Mouse (Mus musculus): ENCODE measurements around the gene Srrt.

Gene Srrt

DNA sequence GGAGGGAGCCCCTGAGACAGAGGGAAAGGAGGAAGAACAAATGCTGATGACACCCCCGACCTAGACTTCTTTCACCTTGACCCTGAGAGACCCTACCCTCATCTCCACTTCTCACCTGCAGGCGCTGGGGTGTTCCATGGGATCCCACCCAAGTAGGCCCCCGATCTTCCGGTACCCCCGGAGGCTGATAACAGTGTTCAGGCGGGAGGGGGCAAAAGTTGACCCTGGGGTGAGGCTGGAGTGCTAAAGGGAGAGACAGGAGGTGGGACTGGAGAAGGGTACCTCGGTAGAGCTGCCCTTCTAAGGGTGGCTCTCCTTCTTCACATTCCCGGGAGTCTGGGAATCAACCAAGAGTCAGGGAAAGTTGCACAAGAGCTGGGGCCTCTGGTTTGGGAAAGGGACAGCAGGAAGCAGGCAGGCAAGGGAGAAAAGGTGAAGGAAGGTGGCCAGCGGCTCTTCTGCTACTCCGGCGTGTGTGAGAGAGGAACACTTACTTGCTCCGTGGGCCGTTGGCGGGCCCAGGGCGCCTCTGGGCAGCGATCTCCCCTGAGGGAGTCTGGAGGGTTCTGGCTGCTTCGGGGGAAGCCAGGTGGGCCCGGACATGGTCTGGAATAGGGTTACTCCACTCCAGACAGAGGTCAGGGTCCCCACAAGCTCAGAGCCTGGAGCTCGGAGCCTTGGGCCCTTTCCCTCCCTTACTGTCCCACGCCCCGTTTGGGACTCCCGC, 6.2 kb upstream of the Srrt start:
- Histone ChIP-seq H3K4me1 (replicated peaks; ENCODE audit: low read depth, low read length) (peaks cover 55% of the 10 kb centered on the region), H3K9me3 (ENCODE audit: low read length) (no peaks in the 10 kb centered on the region), H3K27me3 (ENCODE audit: insufficient read depth, low read length) (peaks cover 23% of the 10 kb centered on the region), H3K4me3 (replicated peaks; ENCODE audit: low read length) (peak overlapping the region; percentile 82), H3K36me3 (ENCODE audit: insufficient read depth, low read length) (peaks cover 59% of the 10 kb centered on the region)
- no peak for TF ChIP-seq POU5F1 (IDR thresholded peaks at IDR 0.05; ENCODE audit: borderline replicate concordance, low read length)
- TF ChIP-seq CTCF (conservative IDR thresholded peaks at IDR 0.05; ENCODE audit: low read length) = no peak
- TF ChIP-seq NANOG (IDR thresholded peaks at IDR 0.05; ENCODE audit: borderline replicate concordance, low read length) = no peak

DNA sequence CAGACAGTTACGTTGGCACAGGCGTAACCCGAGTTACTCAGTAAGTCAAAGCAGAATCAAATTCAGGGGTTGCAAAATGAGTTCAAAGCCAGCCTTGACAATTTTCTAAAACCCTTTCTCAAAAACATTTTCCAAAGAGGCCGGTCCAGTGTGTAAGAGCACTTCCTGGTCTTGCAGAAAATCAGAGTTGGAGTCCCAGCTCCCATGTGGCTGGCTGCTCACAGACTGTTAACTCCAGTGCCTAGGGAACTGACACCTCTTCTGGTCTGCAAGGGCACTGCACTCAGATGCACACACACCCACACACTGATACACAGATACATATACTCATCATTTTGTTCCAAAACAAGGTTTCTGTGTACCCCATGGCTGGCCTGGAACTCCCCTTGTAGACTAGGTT, 882 bp upstream of the Srrt start:
- Histone ChIP-seq H3K27me3 (ENCODE audit: insufficient read depth, low read length) (no peaks in the 10 kb centered on the region), H3K4me3 (replicated peaks; ENCODE audit: low read length) (peak overlapping the region; percentile 97), H3K36me3 (ENCODE audit: insufficient read depth, low read length) (peaks cover 75% of the 10 kb centered on the region), H3K4me1 (replicated peaks; ENCODE audit: low read depth, low read length) (peaks cover 59% of the 10 kb centered on the region), H3K9me3 (ENCODE audit: low read length) (no peaks in the 10 kb centered on the region)
- TF ChIP-seq POU5F1 (IDR thresholded peaks at IDR 0.05; ENCODE audit: borderline replicate concordance, low read length) = no peak
- peak; percentile 18; the same call in 1 of the 2 replicates for TF ChIP-seq CTCF (conservative IDR thresholded peaks at IDR 0.05; ENCODE audit: low read length)

DNA sequence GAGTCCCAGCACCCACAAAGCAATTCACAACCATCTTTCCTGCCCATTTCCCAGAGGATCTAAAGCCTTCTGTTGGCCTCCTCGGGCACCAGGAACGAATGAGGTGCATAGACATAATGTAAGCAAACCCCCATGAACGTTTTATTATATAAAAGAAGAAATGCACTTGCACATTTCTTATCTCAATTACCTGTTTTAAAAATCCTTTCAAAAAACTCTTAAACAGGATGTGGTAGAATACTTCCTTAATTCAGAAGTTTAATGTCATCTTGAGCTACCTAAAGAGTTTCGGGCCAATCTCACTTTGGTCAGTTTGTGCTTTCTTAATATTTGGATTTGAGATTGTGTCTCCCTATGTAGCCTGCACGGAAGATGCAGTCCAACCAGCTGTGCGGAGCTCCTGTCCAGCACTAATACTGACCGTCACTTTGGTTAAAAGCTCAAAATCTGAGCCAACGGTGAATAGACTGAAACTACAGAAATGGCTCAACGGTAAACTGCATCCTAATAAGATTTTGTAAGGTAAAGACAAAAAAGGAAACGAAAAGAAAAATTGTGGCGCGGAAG, 952 bp downstream of the Srrt start:
- Histone ChIP-seq H3K36me3 (ENCODE audit: insufficient read depth, low read length) (peaks cover 79% of the 10 kb centered on the region), H3K9me3 (ENCODE audit: low read length) (no peaks in the 10 kb centered on the region), H3K4me3 (replicated peaks; ENCODE audit: low read length) (peak overlapping the region; percentile 97), H3K27me3 (ENCODE audit: insufficient read depth, low read length) (no peaks in the 10 kb centered on the region), H3K4me1 (replicated peaks; ENCODE audit: low read depth, low read length) (peaks cover 60% of the 10 kb centered on the region)
- no peak for TF ChIP-seq POU5F1 (IDR thresholded peaks at IDR 0.05; ENCODE audit: borderline replicate concordance, low read length)
- no peak for TF ChIP-seq NANOG (IDR thresholded peaks at IDR 0.05; ENCODE audit: borderline replicate concordance, low read length)
- TF ChIP-seq CTCF (conservative IDR thresholded peaks at IDR 0.05; ENCODE audit: low read length) = no peak

DNA sequence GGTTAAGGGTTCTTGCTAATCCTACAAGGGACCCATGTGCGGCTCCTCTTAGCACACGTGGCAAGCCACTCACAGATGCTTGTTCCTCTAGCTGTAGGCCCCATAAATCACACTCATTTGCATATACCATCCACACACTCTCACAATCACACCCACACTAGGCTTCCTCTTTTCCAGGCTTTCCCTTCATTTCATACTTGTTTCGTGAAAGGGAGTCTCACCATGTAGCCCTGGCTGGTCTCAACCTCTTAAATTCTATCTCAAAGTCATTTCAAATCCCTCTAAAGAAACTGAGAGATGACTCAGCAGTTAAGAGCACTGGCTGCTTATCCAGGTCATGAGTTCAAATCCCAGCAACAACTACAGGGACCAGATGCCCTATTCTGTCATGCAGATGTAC, 1.7 kb downstream of the Srrt start:
- TF ChIP-seq POU5F1 (IDR thresholded peaks at IDR 0.05; ENCODE audit: borderline replicate concordance, low read length) = no peak
- no peak for TF ChIP-seq CTCF (conservative IDR thresholded peaks at IDR 0.05; ENCODE audit: low read length)
- TF ChIP-seq NANOG (IDR thresholded peaks at IDR 0.05; ENCODE audit: borderline replicate concordance, low read length) = no peak
- peaks cover 61% of the 10 kb centered on the region for H3K4me1 ChIP-seq (replicated peaks; ENCODE audit: low read depth, low read length)
- peaks cover 79% of the 10 kb centered on the region for H3K36me3 ChIP-seq (ENCODE audit: insufficient read depth, low read length)
- H3K4me3 ChIP-seq (replicated peaks; ENCODE audit: low read length) = peak overlapping the region; percentile 97
- no peaks in the 10 kb centered on the region for H3K9me3 ChIP-seq (ENCODE audit: low read length)
- H3K27me3 ChIP-seq (ENCODE audit: insufficient read depth, low read length) = no peaks in the 10 kb centered on the region

DNA sequence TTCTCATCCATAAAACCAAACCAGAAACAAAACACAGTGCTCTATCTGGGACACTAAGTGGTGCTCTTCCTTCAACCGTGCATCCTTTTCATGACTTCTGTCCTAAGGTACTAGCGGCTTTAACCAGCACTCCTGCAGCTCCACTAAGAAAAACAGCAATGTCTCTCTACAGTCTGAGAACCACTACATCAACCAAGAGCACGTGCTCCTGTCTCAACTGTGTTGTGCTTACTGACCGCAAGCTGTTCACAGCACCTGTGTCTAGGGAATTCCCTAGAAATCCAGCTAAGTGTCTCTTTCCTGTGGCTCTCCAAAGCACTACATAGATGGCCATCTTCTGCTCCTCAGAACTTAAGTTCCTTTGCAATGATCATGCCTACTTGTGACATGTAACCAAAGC, 2.7 kb downstream of the Srrt start:
- Histone ChIP-seq H3K4me3 (replicated peaks; ENCODE audit: low read length) (peak overlapping the region; percentile 97), H3K4me1 (replicated peaks; ENCODE audit: low read depth, low read length) (peaks cover 65% of the 10 kb centered on the region), H3K9me3 (ENCODE audit: low read length) (no peaks in the 10 kb centered on the region), H3K27me3 (ENCODE audit: insufficient read depth, low read length) (no peaks in the 10 kb centered on the region), H3K36me3 (ENCODE audit: insufficient read depth, low read length) (peaks cover 79% of the 10 kb centered on the region)
- TF ChIP-seq NANOG (IDR thresholded peaks at IDR 0.05; ENCODE audit: borderline replicate concordance, low read length) = no peak
- TF ChIP-seq POU5F1 (IDR thresholded peaks at IDR 0.05; ENCODE audit: borderline replicate concordance, low read length) = no peak
- no peak for TF ChIP-seq CTCF (conservative IDR thresholded peaks at IDR 0.05; ENCODE audit: low read length)

DNA sequence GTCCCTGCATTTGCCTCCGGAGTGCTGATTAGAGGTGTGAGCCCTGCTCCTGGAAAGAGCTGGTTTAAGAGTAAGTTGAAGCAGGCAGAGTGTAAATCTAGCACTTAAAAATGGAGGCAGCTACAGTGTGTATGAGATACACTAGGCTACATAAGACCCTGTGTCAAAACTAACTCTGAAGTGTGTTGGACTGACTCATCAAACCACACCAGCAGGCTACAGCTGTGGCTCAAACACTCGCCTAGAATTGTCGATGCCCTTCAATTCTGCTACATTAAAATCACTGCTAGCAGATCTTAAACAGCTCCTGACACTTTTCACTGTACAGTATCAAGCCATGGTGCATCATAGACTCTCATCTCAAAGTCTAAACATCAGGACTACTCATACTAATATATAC, 3.3 kb downstream of the Srrt start:
- H3K27me3 ChIP-seq (ENCODE audit: insufficient read depth, low read length) = no peaks in the 10 kb centered on the region
- no peak for TF ChIP-seq CTCF (conservative IDR thresholded peaks at IDR 0.05; ENCODE audit: low read length)
- TF ChIP-seq POU5F1 (IDR thresholded peaks at IDR 0.05; ENCODE audit: borderline replicate concordance, low read length) = no peak
- no peak for TF ChIP-seq NANOG (IDR thresholded peaks at IDR 0.05; ENCODE audit: borderline replicate concordance, low read length)
- H3K4me3 ChIP-seq (replicated peaks; ENCODE audit: low read length) = peak overlapping the region; percentile 97; the same call in 1 of the 2 replicates
- H3K4me1 ChIP-seq (replicated peaks; ENCODE audit: low read depth, low read length) = peaks cover 72% of the 10 kb centered on the region
- peaks cover 79% of the 10 kb centered on the region for H3K36me3 ChIP-seq (ENCODE audit: insufficient read depth, low read length)
- no peaks in the 10 kb centered on the region for H3K9me3 ChIP-seq (ENCODE audit: low read length)

DNA sequence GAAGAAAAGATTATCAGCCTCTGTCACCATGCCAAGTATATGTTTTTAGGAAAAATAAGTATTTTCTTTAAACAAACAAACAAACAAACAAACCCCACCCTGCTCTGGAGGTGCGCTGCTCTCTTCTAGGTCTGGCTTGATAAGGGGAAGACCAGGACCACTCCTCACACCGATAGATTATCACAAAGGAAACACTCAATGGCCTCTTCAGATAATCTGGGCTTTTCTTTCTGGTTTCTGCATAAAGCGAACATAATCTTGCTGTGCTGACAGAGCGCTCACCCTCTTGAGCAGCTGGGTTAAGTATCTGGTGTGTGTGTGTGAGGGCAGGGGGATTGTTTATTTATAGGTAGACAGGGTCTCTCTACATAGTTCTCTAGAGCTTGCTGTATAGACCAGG, 3.9 kb downstream of the Srrt start:
- Histone ChIP-seq H3K36me3 (ENCODE audit: insufficient read depth, low read length) (peaks cover 79% of the 10 kb centered on the region), H3K4me3 (replicated peaks; ENCODE audit: low read length) (no peak overlapping the region; the same call in 1 of the 2 replicates), H3K4me1 (replicated peaks; ENCODE audit: low read depth, low read length) (peaks cover 71% of the 10 kb centered on the region), H3K27me3 (ENCODE audit: insufficient read depth, low read length) (no peaks in the 10 kb centered on the region), H3K9me3 (ENCODE audit: low read length) (no peaks in the 10 kb centered on the region)
- TF ChIP-seq NANOG (IDR thresholded peaks at IDR 0.05; ENCODE audit: borderline replicate concordance, low read length) = no peak
- TF ChIP-seq CTCF (conservative IDR thresholded peaks at IDR 0.05; ENCODE audit: low read length) = no peak
- TF ChIP-seq POU5F1 (IDR thresholded peaks at IDR 0.05; ENCODE audit: borderline replicate concordance, low read length) = no peak

DNA sequence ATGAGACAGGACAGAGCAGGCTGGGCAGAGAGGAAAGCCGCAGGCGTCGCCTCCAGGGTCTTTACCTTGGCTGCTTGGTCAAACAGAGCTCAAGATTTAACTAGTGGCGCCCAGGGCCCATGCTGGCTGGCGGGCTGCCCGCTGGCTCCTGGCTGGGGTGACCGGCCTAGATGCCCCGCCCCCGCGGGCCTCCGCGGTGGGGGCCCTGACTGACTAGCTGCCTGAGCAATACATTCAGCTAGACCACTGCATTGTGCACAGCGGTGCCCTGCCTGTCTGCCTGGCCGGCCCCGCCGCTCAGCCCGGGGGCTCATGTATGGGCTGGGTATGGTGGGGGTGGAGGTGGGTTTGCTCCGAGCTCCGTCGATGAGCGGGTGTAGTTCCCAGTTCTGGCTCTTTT, 6.2 kb downstream of the Srrt start:
- TF ChIP-seq POU5F1 (IDR thresholded peaks at IDR 0.05; ENCODE audit: borderline replicate concordance, low read length) = no peak
- TF ChIP-seq NANOG (IDR thresholded peaks at IDR 0.05; ENCODE audit: borderline replicate concordance, low read length) = no peak
- TF ChIP-seq CTCF (conservative IDR thresholded peaks at IDR 0.05; ENCODE audit: low read length) = no peak
- Histone ChIP-seq H3K9me3 (ENCODE audit: low read length) (no peaks in the 10 kb centered on the region), H3K4me3 (replicated peaks; ENCODE audit: low read length) (peak overlapping the region; percentile 29; the same call in 1 of the 2 replicates), H3K27me3 (ENCODE audit: insufficient read depth, low read length) (no peaks in the 10 kb centered on the region), H3K36me3 (ENCODE audit: insufficient read depth, low read length) (peaks cover 98% of the 10 kb centered on the region), H3K4me1 (replicated peaks; ENCODE audit: low read depth, low read length) (peaks cover 88% of the 10 kb centered on the region)

Data from E14TG2a.4 (cell line).